Mouse (Mus musculus): Measurements from ENCODE around the gene Hist2h2aa1.

GRCm38 (mm10) chr3:96198181-96198580, 47.1 kb upstream of the Hist2h2aa1 start:
- TF ChIP-seq GATA1 (IDR thresholded peaks at IDR 0.05; ENCODE audit: borderline replicate concordance, low read length) (no peak), FLI1 (IDR thresholded peaks at IDR 0.05; ENCODE audit: low read length) (no peak)

Data from megakaryocyte, embryonic 14.5 days (primary cell).